Mouse (Mus musculus): Measurements from ENCODE around the gene Fam20b. TPM values are rescaled to one million over a fixed set of nuclear protein-coding genes. Genes with fewer than 3 reads are reported as not detected.

Fam20b gene
- total RNA-seq (2021): 10 to 100 TPM; 69.8 to 75.6 TPM

DNA sequence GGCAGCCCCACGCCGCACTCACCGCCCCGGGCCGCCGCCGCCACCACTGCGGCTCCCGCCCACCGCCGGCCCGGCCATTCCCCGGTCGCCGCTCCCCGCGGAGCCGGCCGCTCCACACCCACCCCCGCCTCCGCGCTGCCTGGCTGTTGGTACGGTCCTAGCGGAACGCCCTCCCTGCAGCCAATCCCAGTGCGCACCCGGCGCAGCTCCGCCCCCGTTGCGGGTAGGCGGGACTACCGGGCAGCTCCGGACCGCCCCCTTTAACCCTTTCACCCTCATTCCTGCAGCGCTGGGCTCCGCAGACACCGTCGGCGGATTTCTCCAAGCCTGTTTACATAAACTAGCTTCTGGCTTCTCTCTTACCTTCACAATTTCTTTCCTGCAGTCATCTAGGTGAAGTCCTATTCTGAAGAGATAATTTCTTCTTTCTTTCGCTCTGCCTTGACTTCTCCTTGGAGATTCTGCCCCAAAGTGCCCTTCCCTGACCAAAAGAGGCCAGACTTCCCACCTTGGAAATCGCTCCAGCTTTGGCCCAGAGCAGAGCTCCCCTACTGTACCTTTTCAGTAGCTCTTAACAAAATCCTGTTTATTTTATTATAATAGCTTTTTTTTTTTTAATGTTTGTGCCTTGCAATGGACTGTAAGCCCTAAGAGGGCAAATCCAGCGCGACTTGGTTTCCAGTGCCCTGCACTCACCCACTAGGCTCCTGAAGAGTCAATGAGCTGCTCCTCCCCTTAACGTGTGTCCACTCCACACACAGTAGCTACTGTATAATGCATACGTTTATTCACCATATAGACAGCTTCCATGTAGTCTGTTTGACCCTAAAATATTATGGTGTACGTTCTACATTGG lies at the start of gene Fam20b:
Gene Fam20b (minus strand): TSS at position 137 of the 856 bp plus-strand sequence.
- DNase-seq (ENCODE audit: extremely low spot score in 1 of 2, low spot score in 1 of 2): peak; percentile 85 to 88

DNA sequence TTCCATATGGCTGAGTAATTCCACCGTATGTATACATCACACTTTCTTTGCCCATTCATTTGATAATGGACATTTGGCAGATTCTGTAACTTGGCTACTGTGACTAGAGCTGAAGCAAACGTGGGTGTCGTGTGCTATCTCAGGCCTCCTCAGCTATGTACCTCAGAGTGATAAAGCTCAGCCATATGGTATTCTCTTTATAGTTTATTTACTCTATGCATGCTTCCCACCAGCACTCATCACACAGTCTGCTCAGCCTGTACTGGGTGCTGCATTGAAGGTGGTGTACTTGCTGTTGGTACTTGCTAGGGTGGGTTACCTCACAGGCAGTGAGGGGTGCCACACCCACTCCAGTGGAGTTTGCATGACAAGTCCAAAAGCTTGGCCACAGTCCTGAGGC lies 46.4 kb upstream of the Fam20b start:
- DNase-seq (ENCODE audit: extremely low spot score in 1 of 2, low spot score in 1 of 2): no peak

DNA sequence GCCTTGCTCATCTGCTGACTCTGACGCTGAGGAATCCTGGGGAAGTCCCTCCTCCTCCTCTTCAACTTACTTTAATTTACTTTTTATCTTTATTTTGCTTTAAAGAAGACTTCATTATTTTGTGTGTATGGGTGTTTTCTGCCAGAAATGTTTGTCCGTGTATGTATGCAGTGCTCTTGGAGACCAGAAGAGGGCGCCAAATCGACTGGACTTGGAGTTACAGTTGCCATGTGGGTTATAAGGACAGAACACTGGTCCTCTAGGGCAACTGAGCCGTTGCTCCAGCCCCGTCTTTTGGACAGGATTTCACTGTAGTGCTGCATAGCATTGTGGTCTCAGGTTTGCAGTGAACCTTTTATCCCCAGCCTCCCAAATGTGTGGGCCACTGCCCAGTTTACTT lies 45.7 kb upstream of the Fam20b start:
- no peak for DNase-seq (ENCODE audit: extremely low spot score in 1 of 2, low spot score in 1 of 2)

DNA sequence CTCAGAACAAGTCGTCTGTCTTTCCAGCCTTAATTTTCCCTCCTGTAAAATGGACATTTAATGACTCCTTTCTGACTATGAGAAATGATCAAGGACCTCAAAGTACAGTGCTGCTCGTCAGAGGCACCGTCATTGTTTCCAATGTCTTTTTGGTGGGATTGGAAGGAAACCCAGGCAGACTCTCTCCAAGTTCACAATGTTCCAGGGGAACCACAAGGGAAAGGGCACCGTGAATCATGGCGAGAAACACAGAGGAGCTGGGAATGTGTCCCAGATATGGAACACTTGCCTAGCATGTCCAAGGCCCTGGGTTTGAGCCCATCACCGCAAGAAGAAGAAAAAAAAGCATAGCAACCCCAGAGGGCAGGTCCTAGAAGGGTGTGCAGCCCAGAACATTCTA lies 44.4 kb upstream of the Fam20b start:
- no peak for DNase-seq (ENCODE audit: extremely low spot score in 1 of 2, low spot score in 1 of 2)

DNA sequence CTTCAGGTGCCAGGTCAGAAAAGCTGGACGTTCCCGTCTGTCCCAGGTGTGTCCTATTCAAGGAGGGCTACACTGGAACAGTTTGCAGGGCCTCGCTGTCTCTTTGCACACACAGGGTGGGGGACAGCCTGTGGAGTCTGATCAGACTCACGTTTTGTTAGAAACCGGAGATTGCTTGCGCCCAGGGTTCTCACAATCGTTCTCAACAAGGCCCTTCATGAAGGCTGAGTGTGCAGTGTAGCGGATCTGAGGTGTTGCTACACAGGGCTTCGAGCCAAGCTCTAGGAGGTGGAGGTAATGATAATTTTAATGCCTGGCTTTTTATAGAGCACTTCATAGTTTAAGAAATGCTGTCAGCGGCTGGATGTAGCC lies 42.5 kb upstream of the Fam20b start:
- no peak for DNase-seq (ENCODE audit: extremely low spot score in 1 of 2, low spot score in 1 of 2)

DNA sequence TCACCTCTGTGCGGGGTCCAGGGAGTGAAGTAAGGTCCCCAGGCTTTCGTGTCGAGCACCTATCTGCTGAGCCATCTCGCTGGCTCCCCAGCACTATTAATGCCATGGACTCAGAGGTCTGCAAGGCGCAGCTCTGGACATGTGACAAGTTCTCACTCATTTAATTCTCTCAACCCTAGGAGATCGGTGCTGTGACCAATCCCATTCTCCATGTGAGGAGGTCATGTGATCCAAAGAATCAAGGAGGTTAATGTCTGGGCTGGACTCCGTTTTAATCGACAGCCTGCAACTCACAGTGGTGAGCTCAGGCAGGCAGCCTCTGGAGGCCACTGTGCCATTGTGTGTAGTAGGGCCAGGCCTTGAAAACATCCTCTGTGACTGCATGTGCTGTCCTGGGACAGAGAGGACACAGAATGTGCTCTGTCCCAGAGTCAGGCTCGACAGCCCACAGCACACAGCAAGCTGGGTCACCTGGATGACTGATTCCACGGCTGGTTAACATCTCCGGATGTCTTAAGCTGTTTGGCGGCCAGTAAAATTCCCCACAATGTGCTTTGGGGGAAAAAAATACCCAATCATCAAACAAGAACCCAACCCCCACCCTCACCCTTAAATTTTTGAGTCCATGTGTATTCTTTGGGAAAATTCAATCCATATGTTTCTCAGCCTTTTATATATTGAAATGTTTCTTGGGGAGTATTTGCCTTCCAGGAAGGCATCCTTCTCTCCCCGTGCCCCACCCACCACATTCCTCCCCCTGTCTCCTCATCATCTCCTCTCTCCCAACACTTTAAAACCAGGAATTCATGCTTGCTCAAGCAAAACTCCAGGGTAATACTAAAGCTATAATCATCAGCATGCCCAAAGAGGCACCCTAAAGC lies 41.9 kb upstream of the Fam20b start:
- no peak for DNase-seq (ENCODE audit: extremely low spot score in 1 of 2, low spot score in 1 of 2)

DNA sequence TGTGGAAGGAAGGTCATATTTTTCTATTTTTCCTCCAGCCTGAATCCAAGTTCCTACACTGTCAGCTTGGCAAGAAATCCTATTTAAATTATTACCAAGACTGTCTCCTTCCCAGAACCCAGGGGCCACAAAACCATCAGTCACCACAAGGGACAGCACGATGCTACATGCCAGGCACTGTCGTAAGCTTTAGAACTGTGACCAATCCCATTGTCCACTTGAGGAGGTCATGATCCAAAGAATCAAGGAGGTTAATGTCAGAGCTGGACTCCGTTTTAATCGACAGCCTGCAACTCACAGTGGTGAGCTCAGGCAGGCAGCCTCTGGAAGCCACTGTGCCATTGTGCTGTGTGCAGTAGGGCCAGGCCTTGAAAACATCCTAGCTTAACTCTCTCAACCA lies 39.4 kb upstream of the Fam20b start:
- DNase-seq (ENCODE audit: extremely low spot score in 1 of 2, low spot score in 1 of 2): no peak

DNA sequence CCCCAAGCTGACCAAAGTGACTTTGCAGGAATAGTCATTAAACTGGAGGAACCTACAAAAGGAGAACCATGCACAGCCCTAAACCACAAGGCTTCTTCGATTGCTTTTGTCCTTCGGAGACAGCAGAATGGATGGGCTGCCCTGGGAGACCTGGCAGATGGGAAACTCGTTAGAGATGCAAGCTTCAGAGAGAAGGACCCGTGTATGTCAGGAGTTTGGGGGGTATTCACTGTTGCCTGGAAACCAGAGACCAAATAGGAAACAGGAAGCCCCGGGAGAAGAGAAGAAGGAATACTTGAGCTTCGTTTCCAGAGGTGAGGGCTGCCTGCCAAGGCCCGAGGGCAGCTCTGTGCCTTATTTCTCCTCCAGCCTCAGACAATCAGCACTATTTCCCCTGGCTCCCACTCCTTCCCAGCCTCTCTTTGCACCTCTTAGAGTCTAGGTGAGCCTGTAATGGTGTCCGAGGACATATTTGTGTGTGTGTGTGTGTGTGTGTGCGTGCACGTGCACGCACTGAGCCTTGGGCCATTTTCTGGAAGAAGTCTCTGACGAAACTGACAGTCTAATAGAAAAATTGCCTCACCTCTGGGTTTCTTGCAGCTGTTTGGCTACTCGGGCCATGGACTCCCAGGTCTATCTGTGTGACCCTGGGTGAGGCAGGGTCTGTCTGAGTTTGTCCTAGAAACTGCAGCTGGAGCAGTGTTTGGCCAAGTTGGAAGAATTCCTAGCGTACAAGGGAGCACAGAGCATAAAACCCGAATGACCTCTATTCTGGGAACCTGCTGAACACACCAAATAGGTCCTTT lies 35.9 kb upstream of the Fam20b start:
- DNase-seq (ENCODE audit: extremely low spot score in 1 of 2, low spot score in 1 of 2): no peak

DNA sequence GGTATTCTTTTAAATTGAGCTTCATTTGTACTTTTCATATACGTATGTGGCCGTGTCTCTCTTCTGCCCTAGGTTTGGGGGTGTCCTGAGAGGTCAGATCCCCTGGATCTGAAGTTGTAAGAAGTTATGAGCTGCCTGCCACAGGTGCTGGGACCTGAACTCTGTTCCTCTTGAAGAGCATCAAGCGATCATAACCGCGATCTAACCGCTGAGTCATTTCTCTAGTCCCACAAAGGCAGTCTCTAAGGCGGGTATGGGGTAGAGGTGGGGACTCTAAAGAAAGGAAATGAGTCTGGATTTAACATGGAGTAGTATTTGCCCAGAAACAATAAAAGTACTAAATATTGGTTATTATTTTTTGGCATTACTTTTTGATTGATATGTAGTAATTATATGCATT lies 34.1 kb upstream of the Fam20b start:
- no peak for DNase-seq (ENCODE audit: extremely low spot score in 1 of 2, low spot score in 1 of 2)

DNA sequence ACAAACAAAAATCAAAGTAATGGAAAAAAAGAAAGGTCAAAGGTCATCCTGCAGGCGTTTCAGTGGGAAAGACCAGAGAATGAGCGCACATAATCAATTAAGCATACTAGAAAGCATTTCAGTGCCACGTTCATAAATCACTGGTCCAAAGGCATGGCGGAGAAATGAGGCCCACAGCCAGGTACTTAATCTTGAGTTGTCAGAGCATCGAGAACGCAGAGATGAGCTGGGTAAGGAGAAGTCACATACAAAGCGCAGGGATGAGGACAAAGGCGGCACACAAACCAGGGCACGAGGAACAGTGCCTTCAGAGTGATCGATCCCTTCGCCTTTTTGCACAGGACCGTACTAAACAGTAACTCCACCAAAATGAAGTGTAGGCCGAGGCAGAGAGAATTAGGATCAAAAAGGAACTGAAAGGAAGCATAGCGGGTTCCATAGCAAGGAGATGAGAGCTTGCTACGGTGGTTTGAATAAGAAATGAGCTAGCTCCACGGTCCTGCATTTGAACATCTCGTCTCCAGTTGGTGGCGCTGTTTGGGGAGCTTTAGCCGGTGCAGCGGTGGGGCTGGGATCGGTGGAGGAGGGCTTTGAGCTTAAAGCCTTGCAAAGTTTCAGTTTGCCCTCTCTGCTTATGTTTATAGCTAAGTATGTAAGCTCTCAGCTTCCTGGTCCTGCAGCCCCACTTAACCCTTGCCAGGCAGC lies 33.3 kb upstream of the Fam20b start:
- DNase-seq (ENCODE audit: extremely low spot score in 1 of 2, low spot score in 1 of 2): peak; percentile 49 to 81

DNA sequence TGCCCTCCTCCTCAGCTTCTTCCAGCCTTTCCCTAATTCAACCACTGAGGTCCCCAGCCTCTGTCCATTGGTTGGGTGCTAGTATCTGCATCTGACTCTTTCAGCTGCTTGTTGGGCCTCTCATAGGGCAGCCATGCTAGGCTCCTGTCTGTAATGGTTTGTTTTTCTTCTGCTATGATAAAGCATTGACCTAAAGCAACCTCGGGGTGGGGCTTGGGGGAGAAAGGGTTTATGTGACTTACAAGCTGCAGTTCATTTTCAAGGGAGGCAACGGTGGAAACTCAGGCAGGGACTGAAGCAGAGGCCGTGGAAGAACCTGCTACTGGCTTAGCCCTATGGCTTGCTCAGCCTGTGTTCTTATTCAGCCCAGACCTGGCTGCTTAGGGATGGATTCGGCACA lies 31.4 kb upstream of the Fam20b start:
- no peak for DNase-seq (ENCODE audit: extremely low spot score in 1 of 2, low spot score in 1 of 2)

DNA sequence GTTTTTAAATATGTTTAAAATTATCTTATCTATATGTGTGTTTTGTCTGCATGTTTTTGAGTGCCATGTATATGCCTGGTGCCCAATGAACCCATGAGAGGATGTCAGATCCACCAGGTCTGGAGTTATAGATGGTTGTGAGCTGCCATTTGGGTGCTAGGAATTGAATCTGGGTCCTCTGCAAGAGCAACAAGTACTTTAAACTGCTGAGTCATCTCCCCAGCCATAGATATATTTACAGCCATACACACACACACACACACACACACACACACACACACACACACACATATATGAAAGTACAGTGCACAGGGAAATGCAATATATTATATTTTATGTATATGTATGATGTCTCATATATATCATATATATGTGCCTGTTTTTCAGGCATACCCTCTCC lies 30.2 kb upstream of the Fam20b start:
- DNase-seq (ENCODE audit: extremely low spot score in 1 of 2, low spot score in 1 of 2): no peak

DNA sequence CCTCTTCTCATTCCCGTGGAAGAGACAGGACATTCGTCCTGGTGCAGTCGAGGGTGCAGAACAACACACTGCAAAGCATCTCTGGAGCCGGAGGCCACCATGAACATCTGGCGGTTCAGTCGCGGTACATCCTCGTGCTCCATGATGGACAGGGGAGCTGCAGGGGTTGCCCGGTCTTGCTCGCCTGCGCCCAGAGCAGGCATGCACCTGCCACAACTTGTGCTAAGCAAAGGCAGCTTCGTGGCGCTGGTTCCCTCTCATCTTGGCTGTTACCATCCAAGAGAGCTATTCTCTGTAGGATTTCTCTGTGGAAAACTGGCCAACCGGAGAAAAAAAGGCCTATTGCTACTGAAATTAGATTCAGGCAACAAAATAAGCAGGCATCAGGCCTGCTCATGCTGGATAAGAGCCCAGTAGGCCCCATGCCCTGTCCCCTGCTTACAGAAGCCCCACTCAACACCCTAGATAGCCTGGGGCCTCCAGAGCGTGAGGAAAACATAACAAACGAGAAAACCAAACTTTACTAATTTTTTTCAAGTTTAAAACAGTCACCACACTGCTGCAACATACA lies 29.6 kb upstream of the Fam20b start:
- DNase-seq (ENCODE audit: extremely low spot score in 1 of 2, low spot score in 1 of 2): no peak

DNA sequence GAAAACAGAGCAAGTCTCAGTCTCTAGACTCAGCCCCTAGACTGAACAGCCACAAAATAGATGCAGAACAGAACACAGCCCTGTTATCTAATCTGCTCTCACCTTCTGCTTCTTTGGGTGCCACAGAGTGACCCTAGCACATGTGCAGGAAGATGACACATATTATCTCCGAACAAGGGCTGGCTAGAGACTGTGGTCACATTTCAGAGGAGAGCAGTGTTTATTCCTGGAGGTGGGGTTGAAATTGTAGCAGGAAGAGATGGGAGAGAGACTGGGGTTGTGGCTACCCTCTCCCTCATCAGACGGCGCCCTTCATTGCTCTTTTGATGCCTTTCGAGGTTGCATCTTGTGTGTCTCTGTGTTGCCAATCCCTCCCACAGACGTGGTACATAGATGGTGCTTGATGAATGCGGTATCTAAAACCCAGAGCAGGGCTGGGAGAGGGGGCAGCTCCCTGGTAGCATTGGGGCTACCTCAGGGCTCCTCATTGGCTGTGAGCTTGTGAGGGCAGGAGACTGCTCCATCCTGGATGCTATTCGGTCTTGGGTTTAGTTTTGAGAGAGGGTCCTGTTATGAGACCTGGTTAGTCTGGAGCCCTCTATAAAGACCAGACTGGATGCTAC lies 26.4 kb upstream of the Fam20b start:
- DNase-seq (ENCODE audit: extremely low spot score in 1 of 2, low spot score in 1 of 2): no peak

DNA sequence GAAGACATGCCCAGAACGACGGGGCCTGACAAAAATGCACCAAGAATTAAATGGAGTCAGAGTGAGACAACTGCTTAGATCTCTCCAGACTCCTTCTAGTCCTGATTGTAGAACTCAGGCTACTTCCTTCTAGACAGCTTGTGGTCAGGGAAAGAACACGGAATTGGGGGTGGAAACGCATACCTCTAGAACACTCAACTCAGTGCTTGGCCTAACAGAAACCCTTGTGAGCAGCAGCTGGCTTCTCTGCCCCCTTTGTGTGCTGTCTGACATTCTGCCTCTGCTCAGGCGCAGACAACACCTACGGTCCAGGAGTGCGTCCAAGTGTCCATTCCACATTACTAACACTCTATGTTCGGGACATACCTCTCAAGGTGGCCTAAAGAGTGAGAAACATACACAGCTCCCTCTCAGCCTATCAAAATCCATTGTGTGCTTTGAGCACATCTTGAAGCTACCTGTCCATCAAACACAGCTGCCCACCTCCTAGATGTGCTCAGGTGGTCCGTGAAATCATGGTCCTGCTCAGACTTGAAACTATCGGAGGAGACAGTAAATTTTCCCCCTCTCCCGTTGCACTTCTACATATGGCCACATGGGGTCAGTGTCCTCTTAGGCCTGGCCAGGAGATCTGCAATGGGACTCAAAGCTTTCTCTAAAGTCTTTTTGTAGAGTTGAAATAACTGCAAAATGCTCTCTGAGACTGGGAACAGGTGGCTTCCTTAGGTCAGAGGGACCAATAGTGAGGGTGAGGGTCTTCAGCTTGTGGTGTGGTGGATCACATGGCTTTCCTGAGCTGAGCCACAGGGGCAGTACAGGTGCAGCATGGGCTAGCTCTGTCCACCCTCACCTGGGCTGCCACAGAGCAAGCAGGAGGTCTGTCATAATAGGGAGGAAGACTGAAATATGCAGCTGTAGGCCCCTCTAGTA lies 22.9 kb upstream of the Fam20b start:
- peak; percentile 52 to 74 for DNase-seq (ENCODE audit: extremely low spot score in 1 of 2, low spot score in 1 of 2)

DNA sequence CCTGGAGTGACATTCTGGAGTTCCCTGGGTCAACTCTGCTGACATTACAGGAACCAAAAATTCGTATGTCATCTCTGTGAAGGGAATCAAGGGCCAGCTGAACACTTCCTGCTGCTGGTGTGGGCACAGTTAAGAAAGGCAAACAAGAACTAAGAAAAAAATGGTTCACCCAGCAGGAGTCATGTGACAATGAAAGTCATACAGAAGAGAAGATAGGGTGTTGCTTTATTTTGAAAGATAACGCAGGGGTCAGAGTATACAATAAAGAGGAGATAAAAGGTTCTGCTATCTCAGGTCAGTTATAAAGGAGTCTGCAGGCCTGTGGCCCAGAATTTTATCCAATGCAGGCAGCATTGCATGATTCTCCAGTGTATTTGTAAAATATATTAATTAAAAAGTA lies 16.9 kb upstream of the Fam20b start:
- no peak for DNase-seq (ENCODE audit: extremely low spot score in 1 of 2, low spot score in 1 of 2)

DNA sequence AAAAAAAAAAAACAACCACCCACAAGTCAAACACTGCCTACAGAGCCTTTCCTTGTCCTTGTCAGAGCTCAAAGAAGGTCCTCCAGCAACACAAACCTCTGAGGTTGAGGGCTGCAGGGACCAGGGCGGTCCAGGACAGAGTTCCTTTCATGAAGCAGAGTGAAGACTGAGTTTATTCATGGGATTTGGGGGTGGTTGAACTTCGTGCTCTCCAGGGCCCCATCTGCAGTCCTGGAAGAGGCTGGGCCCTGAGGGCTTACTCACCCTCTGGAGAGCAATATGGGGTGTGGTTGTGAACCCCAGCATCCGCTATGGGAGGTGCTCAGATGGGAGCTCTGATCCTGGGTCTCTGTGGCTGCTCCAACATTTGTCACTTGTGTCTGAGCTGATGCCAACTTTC lies 15.1 kb upstream of the Fam20b start:
- no peak for DNase-seq (ENCODE audit: extremely low spot score in 1 of 2, low spot score in 1 of 2)

DNA sequence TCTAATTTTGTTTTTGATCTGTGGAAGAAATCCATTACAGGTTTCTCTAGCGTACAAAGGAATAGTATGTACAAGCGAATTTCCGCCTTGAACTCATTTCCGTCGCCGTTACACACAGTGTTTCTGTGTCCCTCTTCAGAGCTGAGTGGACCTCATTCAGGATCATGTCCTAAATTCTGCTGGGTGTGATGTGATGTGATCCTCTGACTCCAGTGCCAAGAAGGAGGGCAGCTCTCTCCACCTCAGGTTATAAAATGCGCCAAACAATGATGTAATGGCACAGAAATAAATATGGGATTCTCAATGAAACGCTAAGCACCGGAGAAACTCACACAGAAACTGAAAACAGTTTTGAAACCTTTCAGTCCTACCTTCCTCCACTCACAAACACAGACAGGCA lies 14.7 kb upstream of the Fam20b start:
- no peak for DNase-seq (ENCODE audit: extremely low spot score in 1 of 2, low spot score in 1 of 2)
